Mouse (Mus musculus) intestine, embryonic 15.5 days (tissue): Measurements from ENCODE around the gene Cdk5r2. TPM values are rescaled to one million over a fixed set of nuclear protein-coding genes. Genes with fewer than 3 reads are reported as not detected.

Experiments
- ATAC-seq: fragments of 200-750 bp; cut with Nextera tagmentation; 2 replicates; pipeline ENCODE4 v1.8.0; 2017; ENCODE audit warnings: moderate TSS enrichment, moderate library complexity
- H3K27ac ChIP-seq: fragments of 300-500 bp; sonication (generic); 2 replicates; pipeline ENCODE4 v1.5.1; 2015; ENCODE audit warnings: mild to moderate bottlenecking, inconsistent platforms
- H3K27me3 ChIP-seq: fragments of 300-500 bp; sonication (generic); replicated peaks from 2 replicates; pipeline ENCODE4 v1.6.1; 2015; ENCODE audit warnings: inconsistent platforms
- H3K36me3 ChIP-seq: fragments of 300-500 bp; sonication (generic); 2 replicates; pipeline ENCODE4 v1.6.1; 2015; ENCODE audit warnings: inconsistent platforms
- H3K4me1 ChIP-seq: fragments of 300-500 bp; sonication (generic); replicated peaks from 2 replicates; pipeline ENCODE4 v1.6.1; 2015; ENCODE audit warnings: inconsistent platforms
- H3K4me2 ChIP-seq: fragments of 300-500 bp; sonication (generic); replicated peaks from 2 replicates; pipeline ENCODE4 v1.6.1; 2015; ENCODE audit warnings: mild to moderate bottlenecking, inconsistent platforms
- H3K4me3 ChIP-seq: fragments of 300-500 bp; sonication (generic); replicated peaks from 2 replicates; pipeline ENCODE4 v1.5.1; 2015; ENCODE audit warnings: inconsistent platforms
- H3K9ac ChIP-seq: fragments of 300-500 bp; sonication (generic); 2 replicates; pipeline ENCODE4 v1.6.1; 2015; ENCODE audit warnings: inconsistent platforms
- H3K9me3 ChIP-seq: fragments of 300-500 bp; sonication (generic); 2 replicates; pipeline ENCODE4 v1.6.1; 2016; ENCODE audit warnings: inconsistent platforms
- WGBS: fragments of 180-500 bp; shearing (Covaris S2); methylation state at CpG from one replicate; pipeline ENCODE4 v1.1.7; 2015; 5-methylcytosine and 5-hydroxymethylcytosine counted together
- polyA plus RNA-seq: library from polyadenylated mRNA; unstranded; fragments of >200 nt; fragmentation: Nextera tagmentation; extraction: Ambion mirVana; gene quantifications from 2 replicates; pipeline ENCODE4 v1.2.1, GENCODE M21; 2015

Cdk5r2 gene
- polyA plus RNA-seq, 1 experiment from 2014 or later, result 0.13 TPM

DNA sequence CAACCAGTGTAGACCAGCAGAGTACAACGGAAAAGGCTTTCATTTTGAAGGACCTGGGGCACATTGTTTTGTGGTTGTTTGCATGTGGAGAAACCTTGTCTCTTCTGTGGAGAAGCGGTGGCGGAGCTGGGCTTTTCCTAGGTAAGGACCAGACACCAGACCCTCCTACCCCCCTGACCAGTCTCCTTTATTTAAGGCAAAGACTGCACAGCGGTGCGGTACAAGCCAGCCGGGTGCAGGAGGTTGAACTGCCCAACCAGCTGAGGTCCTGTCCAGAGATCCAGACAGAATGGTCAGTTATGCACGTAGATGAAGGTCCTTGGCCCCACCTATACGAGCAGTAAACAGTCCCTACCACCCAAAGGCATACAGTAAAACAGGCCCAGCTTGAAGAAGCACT, 28.1 kb downstream of the Cdk5r2 start:
- H3K4me1 ChIP-seq, result peaks cover 26% of the 10 kb centered on the region
- 7% methylated on average over 8 of the region's 8 CpGs for WGBS
- H3K9me3 ChIP-seq, result no peaks in the 10 kb centered on the region
- peak overlapping the region; percentile 31 for H3K4me3 ChIP-seq
- no peaks in the 10 kb centered on the region for H3K36me3 ChIP-seq
- peaks cover 87% of the 10 kb centered on the region for H3K27me3 ChIP-seq
- peak overlapping the region; percentile 66 for H3K4me2 ChIP-seq
- no peak overlapping the region for H3K27ac ChIP-seq
- ATAC-seq, result no peak
- H3K9ac ChIP-seq, result no peak overlapping the region

DNA sequence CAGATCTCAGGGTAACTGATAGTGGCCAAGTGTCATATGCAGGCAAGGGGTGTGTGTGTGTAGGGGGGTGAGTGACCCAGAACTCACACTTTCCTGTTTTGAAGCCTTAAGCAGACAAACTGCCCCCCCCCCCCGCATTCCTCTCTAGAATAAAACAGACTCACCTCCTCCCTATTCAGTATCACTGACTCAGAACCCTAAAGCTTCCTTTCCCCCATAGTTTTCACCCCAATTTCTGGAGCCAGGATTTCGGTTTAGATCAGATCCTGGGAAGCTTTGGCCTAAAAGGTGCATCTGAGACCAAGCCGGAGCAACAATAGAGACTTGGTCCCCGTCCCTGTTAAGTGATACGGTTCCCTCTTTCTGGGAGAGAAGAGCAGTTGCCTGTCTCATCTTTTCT, 28.7 kb downstream of the Cdk5r2 start:
- Histone ChIP-seq H3K9me3 (no peaks in the 10 kb centered on the region), H3K27me3 (peaks cover 85% of the 10 kb centered on the region), H3K4me2 (no peak overlapping the region), H3K27ac (no peak overlapping the region), H3K9ac (no peak overlapping the region), H3K4me3 (no peak overlapping the region), H3K36me3 (no peaks in the 10 kb centered on the region), H3K4me1 (peaks cover 26% of the 10 kb centered on the region)
- WGBS, result 9% methylated on average over 5 of the region's 5 CpGs
- no peak for ATAC-seq

DNA sequence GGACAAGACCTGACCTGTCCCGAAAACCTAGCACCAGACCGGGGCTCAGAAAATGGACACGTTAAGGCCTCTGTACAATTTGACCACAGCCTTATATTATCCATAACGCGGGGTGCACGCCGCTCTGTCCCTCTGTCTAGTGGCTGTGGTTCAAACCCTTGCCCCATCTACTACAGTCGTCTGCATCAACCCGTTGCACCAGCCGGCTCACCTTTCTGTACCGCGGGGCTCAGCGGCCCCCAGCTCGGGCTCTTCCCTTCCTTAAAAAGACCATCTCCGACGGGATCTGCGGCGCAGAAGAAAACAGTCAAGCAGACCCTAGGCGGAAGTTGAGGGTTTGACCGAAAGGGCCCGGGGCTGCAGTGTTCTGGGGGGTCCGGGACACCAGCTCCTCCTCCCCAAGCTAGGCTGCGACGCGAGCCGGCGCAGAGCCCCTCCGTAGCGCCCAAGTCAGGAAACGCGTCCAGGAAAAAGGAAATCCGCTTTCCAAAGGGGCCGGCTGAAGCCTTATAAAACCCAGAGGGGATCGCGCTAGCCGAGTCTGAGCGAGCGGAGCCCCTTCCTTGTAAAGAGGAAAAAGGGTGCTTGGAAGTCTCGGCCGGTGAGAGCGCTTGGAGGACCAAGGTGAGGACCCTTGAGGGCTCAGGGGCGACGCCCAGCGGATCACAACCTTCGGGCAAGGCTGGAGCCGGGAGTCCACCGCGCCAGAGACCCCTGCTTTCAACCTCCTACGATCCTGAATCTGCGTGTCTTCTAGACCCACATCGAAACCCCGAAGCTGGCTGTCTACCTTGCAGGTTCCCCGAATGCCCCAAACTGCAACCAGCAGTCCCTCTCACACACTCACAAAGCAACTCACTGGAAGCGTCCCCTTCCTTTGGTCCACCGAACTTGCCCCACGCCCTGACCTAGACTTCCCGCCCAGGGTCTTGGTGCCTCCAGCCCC, 29.7 kb downstream of the Cdk5r2 start:
- Histone ChIP-seq H3K27me3 (peaks cover 81% of the 10 kb centered on the region), H3K36me3 (no peaks in the 10 kb centered on the region), H3K4me1 (peaks cover 26% of the 10 kb centered on the region), H3K4me3 (peak overlapping the region; percentile 24), H3K9ac (no peak overlapping the region), H3K27ac (no peak overlapping the region), H3K9me3 (no peaks in the 10 kb centered on the region), H3K4me2 (peak overlapping the region; percentile 53)
- WGBS, result 1% methylated on average over 57 of the region's 57 CpGs
- ATAC-seq, result no peak

DNA sequence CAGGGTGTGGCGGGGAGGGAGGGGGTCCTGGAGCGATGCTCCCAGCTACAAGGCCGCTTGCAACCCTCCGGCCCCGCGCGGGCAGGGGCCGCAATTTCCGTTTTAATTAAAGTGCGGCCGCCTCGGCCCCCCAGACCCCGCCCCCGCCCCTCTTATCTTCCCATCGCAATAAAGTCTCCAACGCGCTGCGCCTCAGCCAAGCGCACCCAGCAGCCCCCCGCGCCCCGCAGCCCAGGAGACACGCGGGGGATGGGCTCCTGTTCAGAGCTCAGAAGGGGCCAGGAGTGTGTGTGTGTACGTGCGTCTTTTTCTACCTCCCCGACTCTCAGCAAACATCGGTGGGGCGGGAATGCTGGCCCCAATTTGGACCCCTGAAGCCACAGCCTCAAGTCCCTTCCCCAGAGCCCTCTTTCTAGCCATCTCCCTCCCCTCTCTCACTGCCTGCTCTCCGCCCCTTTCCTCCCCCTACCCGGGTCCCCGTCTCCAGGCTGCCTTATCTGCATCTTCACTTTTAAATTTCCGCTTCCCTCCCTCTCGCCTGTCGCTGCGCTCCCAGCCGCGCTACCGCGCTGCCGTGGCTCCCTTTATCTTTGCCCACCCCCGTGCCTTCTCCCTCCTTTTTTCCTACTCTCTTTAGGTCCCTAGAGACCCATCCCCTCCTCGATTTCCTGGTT, 30.8 kb downstream of the Cdk5r2 start, which contains the start of gene Fev:
TSS of gene Fev (minus strand) at position 51 of the 674 bp plus-strand sequence.
- WGBS, result under 1% methylated on average over 41 of the region's 43 CpGs
- no peak for ATAC-seq
- H3K9ac ChIP-seq, result no peak within 1 kb of the TSS

DNA sequence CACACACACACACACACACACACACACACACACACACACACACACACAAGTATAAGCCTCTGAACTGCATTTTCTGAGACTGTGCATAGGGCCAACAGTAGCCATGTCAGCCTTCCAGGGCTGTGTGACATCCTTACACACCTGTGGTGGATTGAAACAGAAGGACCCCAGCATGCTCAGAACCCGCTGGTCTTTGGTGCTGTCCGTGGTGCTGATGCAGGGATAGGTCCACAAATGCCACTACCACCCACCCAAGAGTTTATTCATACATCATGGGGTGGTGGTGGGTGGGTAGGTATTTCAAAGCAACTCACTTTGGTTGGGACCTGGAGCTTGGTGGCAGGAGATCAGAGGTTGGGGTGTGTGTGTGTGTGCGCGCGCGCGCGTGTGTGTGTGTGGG, 36.8 kb downstream of the Cdk5r2 start:
- Histone ChIP-seq H3K27me3 (peaks cover 80% of the 10 kb centered on the region), H3K9ac (no peak overlapping the region), H3K4me1 (peaks cover 4% of the 10 kb centered on the region), H3K4me2 (no peak overlapping the region), H3K27ac (no peak overlapping the region), H3K9me3 (no peaks in the 10 kb centered on the region), H3K4me3 (no peak overlapping the region), H3K36me3 (no peaks in the 10 kb centered on the region)
- WGBS, result 0% methylated on average over 6 of the region's 8 CpGs
- ATAC-seq, result no peak

More for the DNA sequence above, 30.8 kb downstream of the Cdk5r2 start, which contains the start of gene Fev:
- no peak within 1 kb of the TSS for H3K27ac ChIP-seq
- H3K4me2 ChIP-seq, result peak within 1 kb of the TSS; percentile 53
- H3K27me3 ChIP-seq, result peaks cover 91% of the 10 kb centered on the region
- H3K4me1 ChIP-seq, result peaks cover 26% of the 10 kb centered on the region
- no peaks in the 10 kb centered on the region for H3K36me3 ChIP-seq
- no peaks in the 10 kb centered on the region for H3K9me3 ChIP-seq
- H3K4me3 ChIP-seq, result peak within 1 kb of the TSS; percentile 24

DNA sequence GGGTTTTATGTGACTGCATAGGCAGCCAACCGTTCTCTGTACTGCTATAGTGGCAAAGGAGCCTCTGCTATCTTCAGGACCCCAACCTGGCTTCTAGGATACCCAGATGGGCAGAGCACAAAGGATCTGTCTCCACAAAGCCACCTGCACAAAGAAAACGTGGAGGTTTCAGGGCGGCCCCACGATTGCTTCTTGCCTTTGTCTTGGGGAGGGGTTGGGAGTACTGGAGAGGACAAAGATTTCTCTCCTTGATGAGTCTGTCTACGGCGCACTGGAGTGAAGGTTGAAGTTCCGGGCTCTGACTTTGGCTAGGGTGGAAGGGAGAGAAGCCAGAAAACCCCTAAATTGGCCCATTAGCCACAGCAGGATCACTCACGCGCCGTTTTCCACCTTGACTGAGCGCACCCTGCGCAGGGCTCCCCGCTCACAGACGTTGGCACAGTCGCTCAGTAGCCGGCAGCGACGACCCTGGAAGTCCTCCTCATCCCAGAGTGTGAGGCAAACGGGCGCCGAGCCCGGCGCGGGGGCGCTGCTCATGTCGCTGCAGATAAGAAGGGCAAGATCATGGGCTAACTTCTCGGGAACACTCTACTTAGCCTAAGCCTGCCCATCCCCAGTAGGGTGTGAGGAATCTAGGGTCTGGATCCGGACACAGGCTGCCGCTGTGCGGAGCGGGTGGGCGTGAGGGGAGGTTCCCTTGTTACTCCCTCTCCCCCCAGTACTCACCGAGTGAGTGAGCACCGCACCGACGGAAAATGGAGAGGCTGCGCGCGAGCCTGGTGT, 37.8 kb downstream of the Cdk5r2 start:
- peak overlapping the region; percentile 41 for H3K4me2 ChIP-seq
- H3K4me3 ChIP-seq, result peak overlapping the region; percentile 11; the same call in 1 of the 2 replicates
- H3K9me3 ChIP-seq, result no peaks in the 10 kb centered on the region
- H3K4me1 ChIP-seq, result peaks cover 4% of the 10 kb centered on the region
- no peaks in the 10 kb centered on the region for H3K36me3 ChIP-seq
- WGBS, result 3% methylated on average over 39 of the region's 39 CpGs
- no peak overlapping the region for H3K27ac ChIP-seq
- H3K9ac ChIP-seq, result no peak overlapping the region
- ATAC-seq, result no peak
- peaks cover 71% of the 10 kb centered on the region for H3K27me3 ChIP-seq

DNA sequence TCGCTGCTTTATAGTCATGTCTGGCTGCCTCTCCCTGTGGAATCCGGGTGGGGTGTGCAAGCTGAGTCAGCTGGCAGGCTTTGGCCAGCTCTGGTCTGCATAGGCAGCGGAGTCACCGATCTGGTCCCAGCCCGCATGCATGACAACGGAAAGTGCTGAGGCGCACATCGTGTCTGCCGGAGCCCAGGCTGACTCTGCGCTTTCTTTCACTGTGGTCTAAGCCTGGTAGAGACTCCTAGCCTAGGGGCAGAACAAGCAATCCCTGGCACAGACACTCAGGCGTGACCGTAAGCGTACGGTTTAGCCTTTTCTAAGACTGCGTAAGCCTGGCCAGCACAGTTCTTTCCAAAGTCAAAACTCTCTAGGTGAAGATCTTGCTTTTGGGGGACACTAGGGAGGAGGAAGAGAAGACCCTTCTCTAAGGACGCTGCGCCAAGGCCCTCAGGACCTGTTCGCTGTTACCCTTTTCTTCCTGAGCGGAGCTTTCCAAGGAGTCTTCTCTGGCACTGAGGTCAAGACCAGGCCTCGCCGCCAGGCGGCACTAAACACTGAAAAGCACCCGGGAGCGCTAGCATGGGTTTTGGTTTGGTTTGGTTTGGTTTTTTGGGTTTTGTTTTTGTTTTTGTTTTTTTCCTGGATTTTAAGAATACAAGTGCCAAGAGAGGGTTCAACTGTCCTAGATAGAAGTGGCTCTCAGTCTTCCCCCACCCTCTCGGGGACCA, 38.6 kb downstream of the Cdk5r2 start, which contains the start of gene Cryba2:
TSS of gene Cryba2 (minus strand) at position 10 of the 722 bp plus-strand sequence.
- H3K4me2 ChIP-seq, result peak within 1 kb of the TSS; percentile 41
- H3K27ac ChIP-seq, result no peak within 1 kb of the TSS
- no peaks in the 10 kb centered on the region for H3K36me3 ChIP-seq
- no peaks in the 10 kb centered on the region for H3K9me3 ChIP-seq
- peaks cover 65% of the 10 kb centered on the region for H3K27me3 ChIP-seq
- no peak for ATAC-seq
- H3K4me3 ChIP-seq, result peak within 1 kb of the TSS; percentile 11; the same call in 1 of the 2 replicates
- no peak within 1 kb of the TSS for H3K9ac ChIP-seq
- peaks cover 9% of the 10 kb centered on the region for H3K4me1 ChIP-seq
- whole genome bisulfite sequencing, result 6% methylated on average over 25 of the region's 25 CpGs

DNA sequence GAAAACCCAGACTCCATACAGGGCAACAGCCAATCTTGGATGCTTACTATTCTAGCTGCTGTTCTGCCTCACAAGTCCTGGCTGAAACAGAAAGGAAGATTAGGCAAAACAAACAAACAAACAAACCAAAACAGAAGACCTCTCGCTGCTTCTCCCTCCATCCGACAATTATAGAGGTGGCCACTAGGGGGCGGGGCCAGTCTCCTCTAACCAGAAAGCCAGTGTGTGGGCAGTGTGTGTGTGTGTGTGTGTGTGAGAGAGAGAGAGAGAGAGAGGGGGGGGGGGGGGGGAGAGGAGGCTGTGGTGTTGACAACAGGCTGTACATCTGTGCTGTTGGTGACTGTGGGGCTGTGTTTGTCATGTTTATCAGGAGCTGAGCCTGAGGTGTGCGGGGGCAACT, 40.2 kb downstream of the Cdk5r2 start:
- Histone ChIP-seq H3K9ac (no peak overlapping the region), H3K36me3 (no peaks in the 10 kb centered on the region), H3K4me3 (no peak overlapping the region), H3K9me3 (no peaks in the 10 kb centered on the region), H3K4me1 (peaks cover 13% of the 10 kb centered on the region), H3K27ac (no peak overlapping the region), H3K4me2 (no peak overlapping the region), H3K27me3 (peaks cover 66% of the 10 kb centered on the region)
- ATAC-seq, result no peak
- 21% methylated on average over 4 of the region's 4 CpGs for WGBS

DNA sequence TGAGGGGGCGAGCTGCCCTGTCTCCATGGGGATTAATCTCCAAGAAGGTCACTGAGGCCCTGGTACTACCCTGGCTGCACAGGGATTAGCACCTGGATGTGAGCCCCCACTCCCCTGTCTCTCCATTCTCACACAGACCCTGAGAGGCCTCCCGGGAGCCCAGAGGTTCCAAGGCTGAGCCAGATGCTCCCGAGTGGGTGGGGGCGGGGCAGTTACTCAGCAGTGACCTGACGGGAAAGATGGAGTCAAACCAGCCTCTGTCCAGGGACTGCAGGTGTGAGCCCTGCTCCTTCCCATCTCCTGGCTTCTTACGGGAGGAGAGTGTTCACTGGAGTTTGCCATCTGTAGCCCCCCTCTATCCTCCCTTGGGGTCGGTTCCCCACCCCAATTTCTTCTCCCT, 43.2 kb downstream of the Cdk5r2 start:
- Histone ChIP-seq H3K27ac (no peak overlapping the region), H3K9me3 (no peaks in the 10 kb centered on the region), H3K4me3 (no peak overlapping the region), H3K4me2 (0 out of 2 replicates have a peak overlapping the region, but pooled peaks have one; percentile 17), H3K36me3 (no peaks in the 10 kb centered on the region), H3K9ac (no peak overlapping the region), H3K27me3 (peaks cover 60% of the 10 kb centered on the region), H3K4me1 (peaks cover 16% of the 10 kb centered on the region)
- ATAC-seq, result no peak
- WGBS, result 9% methylated on average over 7 of the region's 7 CpGs

DNA sequence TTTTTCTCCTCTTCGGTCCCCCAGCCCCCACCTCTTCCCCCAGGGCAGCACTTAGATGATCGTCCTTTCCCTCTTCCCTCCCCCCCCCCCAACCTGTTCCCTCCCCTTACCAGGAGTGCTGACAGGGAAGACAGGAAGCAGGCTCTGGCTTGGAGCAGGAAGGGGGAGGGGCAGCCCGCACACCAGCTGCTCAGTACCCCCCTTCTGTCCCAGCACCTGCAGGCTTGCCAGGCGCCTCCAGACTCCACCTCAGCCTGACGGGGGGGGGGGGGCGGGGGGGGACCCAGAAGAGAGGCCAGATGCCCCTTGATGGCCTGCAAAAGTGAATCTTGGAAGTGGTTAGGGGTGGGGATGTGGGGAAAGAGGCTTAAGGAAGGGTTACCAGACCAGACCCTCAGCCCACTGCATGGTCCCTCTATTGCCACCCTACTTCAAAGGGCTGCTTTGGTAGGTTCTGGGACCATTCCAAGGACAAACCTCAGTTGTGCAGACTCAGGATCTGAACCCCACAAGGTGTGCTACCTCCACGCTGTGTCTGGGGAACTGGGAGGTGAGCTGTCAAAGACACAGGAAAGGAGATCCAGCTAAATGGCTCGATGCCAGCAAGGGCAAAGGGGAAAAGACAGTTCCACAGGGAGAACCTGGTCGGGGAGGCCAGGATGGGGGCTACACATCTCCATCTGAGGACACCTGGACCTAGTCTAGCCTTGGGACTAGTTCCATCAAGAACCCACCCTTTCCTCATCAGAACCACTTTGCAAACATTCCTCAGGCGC, 44.1 kb downstream of the Cdk5r2 start:
- H3K27me3 ChIP-seq, result peaks cover 55% of the 10 kb centered on the region
- no peaks in the 10 kb centered on the region for H3K9me3 ChIP-seq
- no peak overlapping the region for H3K27ac ChIP-seq
- H3K36me3 ChIP-seq, result no peaks in the 10 kb centered on the region
- 16% methylated on average over 8 of the region's 10 CpGs for WGBS
- H3K4me1 ChIP-seq, result peaks cover 15% of the 10 kb centered on the region; the same call in 1 of the 2 replicates
- ATAC-seq, result peak; percentile 22; the same call in 1 of the 2 replicates
- H3K4me2 ChIP-seq, result no peak overlapping the region
- H3K9ac ChIP-seq, result no peak overlapping the region
- H3K4me3 ChIP-seq, result no peak overlapping the region
